Mouse (Mus musculus): ENCODE measurements around the gene Ghr.

The Ghr gene

DNA sequence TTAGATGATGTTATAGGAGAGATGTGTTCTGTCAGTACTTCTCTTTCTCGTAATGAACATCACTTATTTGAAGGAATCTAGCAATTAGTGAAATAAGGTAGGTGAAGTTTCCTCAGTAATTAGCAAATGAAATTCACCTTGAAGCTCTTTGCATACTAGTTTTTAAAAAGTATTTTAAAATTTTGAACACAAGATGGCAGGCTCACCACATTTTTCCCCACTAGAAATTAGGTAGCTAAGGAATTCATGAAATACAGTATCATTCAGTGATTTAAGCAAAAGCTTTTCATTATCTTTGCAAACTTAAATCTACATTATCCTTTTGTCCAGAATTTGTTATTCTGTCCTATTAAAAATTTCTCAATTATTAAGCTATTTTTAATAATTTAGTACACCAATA is 287.3 kb downstream of the Ghr start:
- in situ Hi-C loops (cut with MboI, MseI) = no loop called here

GRCm38 (mm10) chr15:3293477-3293876 is 289.8 kb downstream of the Ghr start:
- in situ Hi-C loops (cut with MboI, MseI) = no loop called here

DNA sequence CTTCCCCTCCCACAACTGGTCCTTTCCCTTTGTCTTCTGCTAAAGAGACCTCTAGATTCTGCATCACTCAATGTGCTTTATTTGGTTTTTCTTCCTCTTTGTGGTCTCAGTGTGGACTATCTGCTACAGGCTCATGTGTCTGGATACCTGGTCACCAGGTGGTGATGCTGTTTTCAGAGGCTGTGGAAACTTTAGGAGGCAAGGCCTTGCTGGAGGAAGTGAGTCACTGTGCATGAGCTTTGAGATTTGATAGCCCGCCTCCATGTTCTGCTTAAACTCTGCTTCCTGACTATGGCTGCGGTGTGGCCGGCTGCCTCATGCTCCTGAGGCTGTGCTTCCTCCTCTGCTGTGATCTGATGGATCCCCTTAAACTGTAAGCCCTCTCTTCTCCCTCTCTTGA is 292.9 kb downstream of the Ghr start:
- in situ Hi-C loops (cut with MboI, MseI) = no loop called here

DNA sequence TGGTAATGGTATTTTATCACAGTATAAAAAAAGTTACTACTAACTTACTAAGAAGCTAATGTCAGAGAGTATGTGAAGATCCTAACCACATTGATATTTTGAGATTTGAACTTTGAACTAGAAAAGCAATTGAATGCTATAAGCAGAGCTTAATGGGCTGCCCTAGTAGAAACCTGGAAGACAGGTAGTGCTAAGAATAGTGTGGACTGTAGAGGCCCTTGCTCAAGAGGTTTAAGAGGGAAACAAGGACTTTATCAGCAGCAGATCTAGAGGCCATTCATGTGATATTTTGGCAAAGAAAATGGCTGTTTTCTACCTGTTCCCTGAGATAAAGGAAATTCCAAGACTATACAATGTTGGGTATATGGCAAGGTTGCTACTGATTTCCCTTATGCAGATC is 297.3 kb downstream of the Ghr start:
- in situ Hi-C loops (cut with MboI, MseI) = no loop called here

GRCm38 (mm10) chr15:3281737-3282136 is 301.6 kb downstream of the Ghr start:
- in situ Hi-C loops (cut with MboI, MseI) = no loop called here

DNA sequence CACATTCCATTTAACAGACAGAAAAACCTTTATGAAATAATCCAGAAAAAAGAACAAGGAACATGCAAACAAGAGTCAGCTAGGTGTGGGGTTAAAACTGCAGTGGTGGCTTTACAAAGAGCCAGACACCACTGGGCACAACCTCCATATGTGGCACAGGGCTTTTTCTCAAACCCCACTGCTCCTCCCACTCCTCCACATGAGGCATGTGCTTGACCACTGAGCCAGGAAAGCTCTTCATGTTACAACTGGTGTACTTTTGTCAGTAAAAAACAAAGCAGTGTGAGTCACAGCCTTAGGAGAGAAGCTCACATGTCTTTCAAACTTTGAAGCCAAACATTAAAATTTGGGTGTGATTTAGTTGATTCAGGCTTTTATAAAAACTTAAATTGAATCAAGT is 302.1 kb downstream of the Ghr start:
- in situ Hi-C loops (cut with MboI, MseI) = no loop called here

DNA sequence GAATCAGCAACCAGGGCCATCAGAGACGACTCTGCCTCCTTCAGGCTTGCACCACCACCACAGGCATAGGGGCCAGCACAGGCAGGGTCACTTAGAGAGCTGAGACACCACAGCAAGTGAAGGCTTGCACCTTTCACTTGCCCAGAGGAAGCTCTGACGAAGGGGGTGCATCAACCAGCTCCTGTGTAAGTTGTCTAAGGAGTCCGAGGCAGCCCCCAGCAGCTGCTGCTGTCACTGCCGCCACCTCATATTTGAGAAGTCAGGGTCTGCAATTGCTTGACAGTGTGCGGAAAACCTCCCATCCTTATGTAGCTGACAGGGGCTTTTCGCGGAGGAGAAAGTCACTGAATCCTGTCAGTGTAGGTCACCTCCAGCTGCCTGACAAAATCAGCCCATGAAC is 304.1 kb downstream of the Ghr start:
- in situ Hi-C loops (cut with MboI, MseI) = no loop called here

GRCm38 (mm10) chr15:3277391-3277790 is 305.9 kb downstream of the Ghr start:
- in situ Hi-C loops (cut with MboI, MseI) = no loop called here

GRCm38 (mm10) chr15:3273191-3273590 is 310.1 kb downstream of the Ghr start:
- in situ Hi-C loops (cut with MboI, MseI) = no loop called here

DNA sequence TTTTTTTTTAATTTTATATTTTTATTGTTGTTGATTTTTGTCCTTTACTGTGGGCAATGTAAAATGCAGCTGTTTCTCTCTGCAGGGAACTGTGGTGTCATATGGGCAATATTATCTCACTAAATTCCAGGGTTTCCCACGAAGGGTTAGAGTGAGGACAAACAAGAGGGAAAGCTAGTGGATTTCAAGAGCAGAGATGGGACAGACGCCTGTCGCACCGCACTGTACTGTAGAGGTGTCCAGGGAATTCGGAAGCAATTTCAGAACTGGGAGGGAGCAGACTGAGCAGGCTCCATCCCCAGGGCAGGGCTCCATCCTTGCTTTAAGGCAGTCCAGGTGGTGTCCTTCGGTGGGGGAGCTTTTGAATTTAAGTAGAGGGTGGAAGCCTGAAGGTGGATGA is 312.1 kb downstream of the Ghr start:
- in situ Hi-C loops (cut with MboI, MseI) = no loop called here

GRCm38 (mm10) chr15:3270646-3271077 is 312.6 kb downstream of the Ghr start:
- in situ Hi-C loops (cut with MboI, MseI) = no loop called here

- in situ Hi-C loops (cut with MboI, MseI) = no loop called here
Measured at GRCm38 (mm10) chr15:3269996-3270645, 313.2 kb downstream of the Ghr start.

DNA sequence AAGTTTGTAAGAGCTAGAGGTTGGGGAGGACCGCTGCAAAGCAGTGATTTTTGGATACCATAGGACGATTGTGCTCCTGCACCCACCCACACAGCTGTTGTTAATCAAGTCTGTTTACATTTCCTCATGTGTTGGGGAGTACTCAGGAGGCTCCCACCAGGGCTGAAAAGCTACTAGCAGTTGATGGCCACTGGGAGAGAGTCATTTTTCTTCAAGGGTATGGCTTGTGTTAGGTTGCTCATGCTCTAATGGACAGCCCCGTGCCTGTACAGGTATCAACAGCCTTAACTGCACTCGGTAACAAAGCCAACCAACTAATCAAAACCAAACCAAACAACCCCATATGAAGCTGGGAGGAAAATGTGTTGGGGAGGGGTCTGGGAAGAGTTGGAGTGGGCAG is 313.8 kb downstream of the Ghr start:
- in situ Hi-C loops (cut with MboI, MseI) = no loop called here

- in situ Hi-C loops (cut with MboI, MseI) = no loop called here
Measured at GRCm38 (mm10) chr15:3268247-3268646, 315.0 kb downstream of the Ghr start, which contains the start of gene Selenop. Gene Selenop (plus strand): TSS chr15:3268547.
